Mouse (Mus musculus): ENCODE data around the gene Lpar3.

Gene Lpar3

DNA sequence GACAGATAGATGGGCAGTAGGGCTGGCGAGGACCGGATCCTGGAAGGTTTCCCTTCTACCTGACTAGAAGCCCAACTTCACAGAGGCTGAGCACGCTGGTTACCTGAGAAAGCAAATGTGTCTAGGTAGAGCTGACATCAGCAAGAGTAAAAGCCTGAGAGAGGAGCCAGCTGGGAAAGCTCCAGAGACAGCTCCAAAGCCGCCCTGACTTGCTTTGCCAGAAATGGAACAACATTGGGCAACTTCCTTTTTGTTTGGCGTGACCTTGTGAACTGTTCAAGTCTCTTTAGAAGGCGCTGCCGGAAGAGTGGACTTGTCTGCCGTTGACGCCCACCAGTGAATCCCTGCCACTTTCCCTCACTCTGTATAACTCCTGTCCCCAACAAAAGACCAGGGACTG, 39.4 kb downstream of the Lpar3 start:
- no peak for DNase-seq (ENCODE audit: low spot score in 2 of 2)

GRCm38 (mm10) chr3:146260845-146261244, 40.1 kb downstream of the Lpar3 start:
- DNase-seq (ENCODE audit: low spot score in 2 of 2): no peak

DNA sequence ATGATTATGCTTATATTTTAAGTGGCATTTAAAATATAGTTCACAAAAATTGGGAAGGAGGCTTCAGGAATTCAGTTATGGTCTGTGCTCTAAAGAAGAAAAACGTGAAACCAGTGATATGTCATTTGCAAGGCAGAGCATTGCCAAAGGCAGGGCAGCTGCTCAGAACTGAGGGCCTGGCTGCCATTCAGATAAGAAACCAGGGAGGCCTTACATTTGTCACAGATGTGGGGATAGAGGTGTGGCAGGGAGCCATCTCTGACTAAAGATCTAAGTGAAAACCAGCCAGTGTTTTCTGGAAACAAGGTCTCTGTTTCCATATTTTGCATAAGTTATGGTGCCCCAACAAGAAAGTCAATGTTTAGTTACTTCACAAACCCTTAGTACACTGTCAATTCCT, 41.8 kb downstream of the Lpar3 start:
- DNase-seq (ENCODE audit: low spot score in 2 of 2): no peak

GRCm38 (mm10) chr3:146264146-146264545, 43.4 kb downstream of the Lpar3 start:
- no peak for DNase-seq (ENCODE audit: low spot score in 2 of 2)

DNA sequence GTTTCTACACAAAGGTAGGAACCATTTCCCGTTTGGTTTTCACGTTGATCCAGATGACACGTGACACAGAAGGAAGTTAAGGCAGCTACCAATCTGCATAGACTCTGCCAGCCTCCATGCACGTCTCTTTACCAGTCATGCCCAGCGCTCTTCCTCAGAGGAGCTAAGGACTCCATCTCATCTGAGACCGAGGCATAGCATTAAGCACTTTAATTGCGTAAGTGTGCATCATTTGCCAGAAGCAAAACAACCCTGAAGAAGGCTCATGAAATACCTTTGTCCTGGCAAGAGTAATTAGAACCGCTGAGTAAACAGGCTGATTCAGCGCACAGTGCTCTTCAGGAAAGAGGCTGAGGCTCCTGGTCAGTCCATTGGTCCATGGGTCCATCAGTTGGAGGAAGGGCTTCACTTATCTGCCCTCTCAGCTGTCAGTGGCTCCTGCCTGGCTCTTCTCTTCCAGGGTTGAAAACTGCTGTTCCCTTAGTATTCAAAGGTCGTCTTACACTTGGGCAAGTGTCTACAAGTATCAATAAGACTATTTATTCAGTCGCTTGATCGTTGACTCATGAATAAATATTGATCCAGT, 44.9 kb downstream of the Lpar3 start:
- DNase-seq (ENCODE audit: low spot score in 2 of 2): no peak

GRCm38 (mm10) chr3:146268024-146268801, 47.5 kb downstream of the Lpar3 start:
- DNase-seq (ENCODE audit: low spot score in 2 of 2): peak; percentile 39 to 55

DNA sequence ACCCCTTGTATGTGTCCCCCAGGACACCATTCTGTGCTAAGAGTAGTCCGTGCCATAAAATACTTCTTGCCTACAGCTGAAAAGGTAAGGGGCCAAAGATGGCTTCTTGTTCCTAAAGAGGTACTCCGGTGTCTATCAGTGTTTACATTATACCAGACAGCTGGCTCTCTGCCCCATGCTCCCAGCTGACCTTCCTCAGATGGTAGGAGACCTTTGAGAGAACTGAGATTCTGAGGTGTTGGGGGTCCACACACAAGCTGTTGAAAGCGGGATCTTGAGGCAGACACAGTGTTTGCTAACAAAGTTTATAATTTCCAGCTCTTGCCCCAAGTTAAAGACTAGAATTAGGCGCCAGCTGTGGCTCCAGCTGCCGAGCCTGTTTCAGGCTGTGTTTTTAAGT, 53.7 kb downstream of the Lpar3 start:
- DNase-seq (ENCODE audit: low spot score in 2 of 2): no peak

- DNase-seq (ENCODE audit: low spot score in 2 of 2): peak in 1 of 2 experiments; percentile 10
Measured at GRCm38 (mm10) chr3:146275360-146276025, 54.7 kb downstream of the Lpar3 start.

DNA sequence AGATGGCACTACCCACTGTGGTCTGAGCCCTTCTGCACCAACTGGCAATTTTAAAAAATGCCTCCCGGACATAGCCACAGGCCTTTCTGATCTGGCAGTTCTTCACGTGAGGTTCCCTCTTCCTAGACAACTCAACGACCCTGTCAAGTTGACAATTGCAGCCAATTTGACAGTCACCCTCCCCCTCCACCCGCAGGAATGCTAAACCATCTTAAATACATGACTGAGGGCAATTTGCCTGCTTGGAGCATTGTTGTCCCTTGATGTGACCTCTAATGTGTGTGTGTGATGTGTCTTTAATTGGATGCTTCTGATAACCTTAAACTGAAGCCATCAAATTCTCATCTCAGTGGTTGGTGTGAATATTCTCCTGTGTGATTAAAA, 55.3 kb downstream of the Lpar3 start:
- no peak for DNase-seq (ENCODE audit: low spot score in 2 of 2)

DNA sequence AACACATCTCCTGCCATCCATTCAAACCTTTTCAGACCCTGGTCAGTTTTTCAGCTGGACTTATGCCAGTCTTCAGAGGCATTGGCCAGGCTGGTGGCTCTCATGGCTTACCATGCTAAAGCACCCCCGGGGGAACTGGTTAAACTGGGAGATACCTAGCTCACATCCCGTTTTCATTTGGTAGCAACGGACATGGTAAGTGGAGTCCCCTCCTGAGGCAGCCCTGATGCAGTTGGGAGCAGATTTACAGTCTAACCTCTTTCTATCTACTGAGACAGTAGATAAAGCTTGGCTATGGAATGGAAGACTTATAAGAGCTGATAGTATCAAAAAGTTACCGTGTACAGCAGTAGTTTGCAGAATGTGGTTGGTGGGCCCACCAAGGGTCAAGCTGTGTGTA, 56.2 kb downstream of the Lpar3 start:
- DNase-seq (ENCODE audit: low spot score in 2 of 2): no peak

GRCm38 (mm10) chr3:146277456-146277855, 56.7 kb downstream of the Lpar3 start:
- peak in 1 of 2 experiments; percentile 50 for DNase-seq (ENCODE audit: low spot score in 2 of 2)

GRCm38 (mm10) chr3:146278195-146279140, 57.7 kb downstream of the Lpar3 start:
- no peak for DNase-seq (ENCODE audit: low spot score in 2 of 2)

DNA sequence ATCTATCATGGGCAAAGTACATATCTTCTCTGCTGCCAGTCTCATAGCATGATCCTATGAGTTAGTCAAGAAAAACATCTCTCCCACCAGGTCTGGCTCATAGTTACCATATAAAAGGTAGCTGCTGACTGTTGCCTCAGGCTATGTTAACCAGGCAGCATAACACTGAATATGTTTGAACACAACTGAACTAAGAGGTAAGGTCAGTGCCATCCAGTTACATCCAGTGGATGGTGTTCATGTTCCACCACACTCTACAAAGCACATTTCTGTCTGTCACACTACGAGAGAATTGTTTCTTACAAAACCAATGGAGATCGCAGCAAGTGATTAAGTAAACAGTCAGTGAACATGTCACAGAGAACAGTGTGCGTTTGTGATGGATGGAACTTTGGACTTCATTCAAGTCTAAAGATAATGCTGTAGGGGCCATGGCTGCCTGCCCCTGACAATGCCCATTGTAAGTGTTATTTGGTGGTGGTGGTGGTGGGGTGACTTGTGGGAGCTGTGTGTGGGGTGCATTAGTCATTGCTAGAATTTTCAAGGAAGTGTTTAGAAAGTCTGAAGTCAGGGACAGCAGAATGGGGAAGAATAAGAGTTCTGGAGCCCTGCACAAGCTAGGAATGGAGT, 63.1 kb downstream of the Lpar3 start:
- no peak for DNase-seq (ENCODE audit: low spot score in 2 of 2)

DNA sequence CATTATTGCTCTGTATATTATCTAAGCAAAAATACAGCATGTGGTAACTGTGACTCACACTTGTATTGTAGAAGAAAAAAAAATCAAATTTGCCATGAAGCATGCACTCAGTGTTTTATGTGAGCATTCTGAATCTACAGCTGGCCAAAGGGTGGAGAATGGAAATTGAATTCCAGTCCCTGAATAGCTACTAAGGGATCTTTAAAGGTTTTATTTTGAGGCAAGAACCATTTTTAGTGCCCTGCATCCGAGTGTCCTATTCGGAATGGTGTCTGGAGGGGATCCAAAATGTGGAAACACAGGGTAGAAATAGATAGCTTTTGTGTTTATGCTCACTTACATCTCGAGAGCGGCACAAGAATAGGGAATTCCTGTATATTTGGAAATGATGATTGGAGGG, 65.4 kb downstream of the Lpar3 start:
- no peak for DNase-seq (ENCODE audit: low spot score in 2 of 2)

GRCm38 (mm10) chr3:146291928-146292327, 71.2 kb downstream of the Lpar3 start:
- DNase-seq (ENCODE audit: low spot score in 2 of 2): no peak

GRCm38 (mm10) chr3:146292515-146292914, 71.8 kb downstream of the Lpar3 start:
- no peak for DNase-seq (ENCODE audit: low spot score in 2 of 2)

DNA sequence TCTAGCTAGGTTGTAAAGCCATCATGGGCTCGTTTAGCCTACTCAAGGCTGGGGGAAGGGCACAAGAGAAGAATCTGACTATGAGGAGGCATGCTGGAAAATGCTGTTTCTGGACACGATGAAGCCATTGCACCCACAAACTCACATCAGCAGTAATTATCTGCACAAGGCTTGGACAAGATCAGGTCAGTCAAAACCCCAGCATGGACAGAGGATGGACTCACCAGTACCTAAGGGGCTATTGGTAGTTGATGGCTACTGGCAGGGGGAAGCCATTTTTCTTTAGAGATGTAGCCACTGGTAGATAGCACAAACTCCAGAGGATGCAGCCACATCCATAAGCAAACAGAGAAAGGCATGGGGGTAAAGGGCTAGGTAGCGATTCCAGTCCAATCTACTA, 81.7 kb downstream of the Lpar3 start:
- DNase-seq (ENCODE audit: low spot score in 2 of 2): no peak

DNA sequence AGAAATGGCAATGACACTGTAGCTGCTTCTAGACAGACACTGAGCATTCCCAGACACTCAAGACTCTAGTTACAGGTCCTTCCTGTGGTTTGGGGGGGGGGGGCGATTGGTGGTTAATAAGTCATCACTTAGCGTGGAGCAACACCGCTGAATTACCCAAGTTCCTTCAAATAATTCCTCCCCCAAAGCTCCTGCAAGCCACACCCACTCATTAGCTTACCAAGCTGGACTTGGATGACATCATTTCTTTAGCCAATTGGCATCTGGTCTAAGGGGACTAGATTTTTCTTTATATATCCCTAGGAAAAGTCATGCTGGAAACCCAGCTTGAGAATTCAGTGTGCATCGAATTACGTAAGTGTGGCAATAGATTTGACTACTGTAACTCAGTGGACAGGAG, 82.4 kb downstream of the Lpar3 start:
- DNase-seq (ENCODE audit: low spot score in 2 of 2): no peak

DNA sequence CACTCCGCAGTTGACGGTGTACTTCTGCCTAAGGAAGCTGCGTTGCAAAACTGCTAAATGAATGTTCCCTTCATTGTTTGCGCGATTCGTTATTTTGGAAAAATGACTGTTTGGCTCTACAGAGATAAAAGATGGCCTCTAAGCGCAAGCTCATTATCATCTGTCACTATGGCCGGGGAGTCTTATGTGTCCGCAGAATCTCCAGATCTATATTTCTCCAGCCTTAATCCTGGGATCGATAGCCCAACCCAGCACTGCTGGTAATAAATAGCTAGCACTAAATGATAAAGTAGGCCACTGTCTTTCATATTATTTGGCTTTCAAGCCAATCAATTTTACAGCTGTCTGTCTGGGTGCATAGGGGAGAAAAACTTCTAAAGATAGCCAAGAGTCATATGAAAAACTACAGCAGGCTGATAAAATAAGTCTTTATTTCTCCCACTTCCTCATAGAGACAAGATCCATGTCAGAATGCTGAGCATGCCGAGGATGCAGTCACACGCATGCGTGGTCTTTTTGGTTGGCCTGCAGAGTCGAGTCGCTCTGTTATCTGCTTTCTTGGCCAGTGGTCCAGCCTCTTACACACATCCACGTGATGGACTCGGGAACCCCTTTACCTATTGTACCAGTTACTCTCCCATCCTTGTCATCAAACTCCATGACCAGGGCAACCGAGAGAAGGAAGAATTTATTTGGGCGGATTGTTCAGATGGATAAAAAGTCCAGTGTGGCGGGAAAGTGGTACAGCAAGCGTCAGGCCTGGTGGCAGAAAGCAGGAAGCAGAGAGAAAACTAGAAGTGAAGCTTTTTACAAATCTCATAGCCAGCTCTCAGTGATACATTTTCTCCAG, 84.0 kb downstream of the Lpar3 start:
- DNase-seq (ENCODE audit: low spot score in 2 of 2): no peak

DNA sequence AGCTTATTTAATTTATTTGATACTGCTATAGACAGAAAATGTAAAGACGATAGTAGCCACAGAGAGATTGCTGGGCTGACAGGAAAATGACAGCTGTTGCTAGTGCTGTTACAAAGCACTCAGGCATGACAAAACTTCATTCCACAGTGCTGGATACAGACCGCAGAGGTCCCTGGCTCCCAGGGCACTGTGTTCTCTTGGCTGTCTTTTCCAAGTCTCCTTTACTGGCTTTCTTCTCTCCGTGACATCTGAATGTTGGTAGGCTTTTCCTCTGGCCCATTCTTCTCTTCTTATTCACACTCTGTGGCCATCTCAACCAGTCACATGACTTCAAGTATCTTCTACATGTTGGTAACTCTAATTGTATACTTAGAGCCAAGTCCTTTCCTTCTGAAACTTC, 86.6 kb downstream of the Lpar3 start:
- DNase-seq (ENCODE audit: low spot score in 2 of 2): no peak

DNA sequence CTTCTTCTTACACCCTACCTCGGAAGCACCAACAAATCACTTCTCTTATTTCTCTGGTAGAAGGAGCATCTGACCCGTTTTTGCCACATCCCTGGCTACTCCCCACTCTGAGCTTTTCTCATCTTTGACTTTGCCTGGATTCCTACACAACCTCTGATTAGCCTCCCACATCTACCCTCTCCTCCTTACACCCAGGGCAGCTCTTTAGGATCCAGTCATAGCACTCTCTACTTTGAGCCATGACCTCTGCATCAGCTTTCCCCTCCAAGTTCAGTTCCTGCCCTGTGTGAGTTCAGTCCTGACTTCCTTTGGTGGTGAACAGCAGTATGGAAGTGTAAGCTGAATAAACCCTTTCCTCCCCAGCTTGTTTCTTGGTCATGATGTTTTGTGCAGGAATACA, 87.1 kb downstream of the Lpar3 start:
- no peak for DNase-seq (ENCODE audit: low spot score in 2 of 2)
